Mouse (Mus musculus) intestine, embryonic 16.5 days (tissue): Measurements from ENCODE around the gene Crabp2. TPM values are rescaled to one million over a fixed set of nuclear protein-coding genes. Genes with fewer than 3 reads are reported as not detected.

Experiments used
- ATAC-seq: fragments of 200-750 bp; cut with Nextera tagmentation; 2 replicates; pipeline ENCODE4 v1.8.0; 2017; ENCODE audit warnings: moderate TSS enrichment, moderate library complexity
- H3K27ac ChIP-seq: fragments of 300-500 bp; sonication (generic); 2 replicates; pipeline ENCODE4 v1.5.1; 2014; ENCODE audit warnings: mild to moderate bottlenecking, low read length
- H3K27me3 ChIP-seq: fragments of 300-500 bp; sonication (generic); replicated peaks from 2 replicates; pipeline ENCODE4 v1.6.1; 2014; ENCODE audit warnings: low read length, control low read depth, mixed read lengths; ENCODE audit not compliant: control insufficient read depth, insufficient read depth
- H3K36me3 ChIP-seq: fragments of 300-500 bp; sonication (generic); 2 replicates; pipeline ENCODE4 v1.6.1; 2014; ENCODE audit warnings: low read length, control low read depth; ENCODE audit not compliant: control insufficient read depth, insufficient read depth
- H3K4me1 ChIP-seq: fragments of 300-500 bp; sonication (generic); 2 replicates; pipeline ENCODE4 v1.6.1; 2014; ENCODE audit warnings: low read length, control low read depth, mixed read lengths; ENCODE audit not compliant: control insufficient read depth, insufficient read depth
- H3K4me2 ChIP-seq: fragments of 300-500 bp; sonication (generic); 2 replicates; pipeline ENCODE4 v1.6.1; 2014; ENCODE audit warnings: low read depth, low read length, control low read depth
- H3K4me3 ChIP-seq: fragments of 300-500 bp; sonication (generic); 2 replicates; pipeline ENCODE4 v1.5.1; 2014; ENCODE audit warnings: mild to moderate bottlenecking, low read length
- H3K9ac ChIP-seq: fragments of 300-500 bp; sonication (generic); 2 replicates; pipeline ENCODE4 v1.6.1; 2014; ENCODE audit warnings: low read depth, low read length
- H3K9me3 ChIP-seq: fragments of 300-500 bp; sonication (generic); 2 replicates; pipeline ENCODE4 v1.6.1; 2016; ENCODE audit warnings: low read length, control low read depth; ENCODE audit not compliant: control insufficient read depth
- WGBS: fragments of 180-500 bp; shearing (Covaris S2); extraction: QIAGEN DNeasy Blood & Tissue Kit; methylation state at CpG from one replicate; pipeline ENCODE4 v1.1.7; 2014; 5-methylcytosine and 5-hydroxymethylcytosine counted together
- polyA plus RNA-seq: library from polyadenylated mRNA; unstranded; fragments of >200 nt; fragmentation: Nextera tagmentation; extraction: Ambion mirVana; gene quantifications from 2 replicates; pipeline ENCODE4 v1.2.1, GENCODE M21; 2015

Gene Crabp2
- polyA plus RNA-seq, 1 experiment from 2014 or later, result 3.8 TPM

- H3K27ac ChIP-seq, result peak overlapping the region; percentile 87
- no peaks in the 10 kb centered on the region for H3K36me3 ChIP-seq
- no peaks in the 10 kb centered on the region for H3K9me3 ChIP-seq
- H3K4me3 ChIP-seq, result peak overlapping the region; percentile 54
- no peak for ATAC-seq
- H3K4me1 ChIP-seq, result 0 out of 2 replicates have a peak, but pooled peaks cover 3% of the 10 kb centered on the region
- WGBS, result 9% methylated on average over 10 of the region's 10 CpGs
- peak overlapping the region; percentile 84 for H3K4me2 ChIP-seq
- peak overlapping the region; percentile 67 for H3K9ac ChIP-seq
- no peaks in the 10 kb centered on the region for H3K27me3 ChIP-seq
Measured at GRCm38 (mm10) chr3:87960191-87960585, 11.7 kb downstream of the Crabp2 start.

DNA sequence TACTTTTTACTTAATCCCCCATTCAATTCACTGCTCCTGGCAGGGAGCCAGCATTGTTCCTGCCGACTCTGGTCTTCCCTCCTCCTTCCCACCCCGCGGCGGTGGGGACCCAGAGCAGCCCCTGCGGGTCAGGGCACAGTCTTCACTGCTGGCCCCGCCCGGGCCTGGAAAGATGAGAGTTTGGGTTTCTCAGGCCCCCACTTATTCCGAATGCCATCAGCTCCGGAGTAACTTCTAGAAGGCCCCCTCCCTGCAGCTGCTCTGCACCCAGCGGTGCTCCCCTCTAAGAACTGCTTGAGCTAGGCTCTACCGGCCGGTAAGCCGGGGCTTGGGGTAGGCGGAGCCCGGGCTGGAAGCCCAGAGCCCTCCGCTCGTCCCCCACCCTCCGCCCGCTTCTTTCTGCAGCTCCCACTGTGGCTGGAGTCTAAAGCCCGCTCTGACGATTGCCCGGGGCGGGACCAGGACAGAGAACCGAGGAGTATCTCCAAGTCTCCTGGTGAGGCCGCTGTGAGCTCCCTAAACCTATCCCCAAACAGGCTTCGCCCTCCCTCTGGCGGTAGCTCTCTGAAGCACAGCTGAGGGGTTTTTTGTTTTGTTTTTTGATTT lies 12.2 kb downstream of the Crabp2 start:
- no peaks in the 10 kb centered on the region for H3K36me3 ChIP-seq
- H3K27ac ChIP-seq, result peak overlapping the region; percentile 87
- WGBS, result under 1% methylated on average over 27 of the region's 27 CpGs
- peak overlapping the region; percentile 54 for H3K4me3 ChIP-seq
- H3K27me3 ChIP-seq, result no peaks in the 10 kb centered on the region
- peak overlapping the region; percentile 84 for H3K4me2 ChIP-seq
- H3K9ac ChIP-seq, result peak overlapping the region; percentile 67
- H3K9me3 ChIP-seq, result no peaks in the 10 kb centered on the region
- ATAC-seq, result peak; percentile 97
- 0 out of 2 replicates have a peak, but pooled peaks cover 3% of the 10 kb centered on the region for H3K4me1 ChIP-seq

GRCm38 (mm10) chr3:87970184-87970938 lies 21.9 kb downstream of the Crabp2 start:
- H3K9me3 ChIP-seq, result no peaks in the 10 kb centered on the region
- 0 out of 2 replicates have a peak, but pooled peaks cover 4% of the 10 kb centered on the region for H3K27me3 ChIP-seq
- peak overlapping the region; percentile 64 for H3K4me3 ChIP-seq
- no peaks in the 10 kb centered on the region for H3K36me3 ChIP-seq
- peaks cover 42% of the 10 kb centered on the region for H3K4me1 ChIP-seq
- H3K27ac ChIP-seq, result peak overlapping the region; percentile 45; the same call in 1 of the 2 replicates
- H3K9ac ChIP-seq, result peak overlapping the region; percentile 82
- ATAC-seq, result peak; percentile 18; the same call in 1 of the 2 replicates
- H3K4me2 ChIP-seq, result peak overlapping the region; percentile 93
- WGBS, result 1% methylated on average over 21 of the region's 21 CpGs

DNA sequence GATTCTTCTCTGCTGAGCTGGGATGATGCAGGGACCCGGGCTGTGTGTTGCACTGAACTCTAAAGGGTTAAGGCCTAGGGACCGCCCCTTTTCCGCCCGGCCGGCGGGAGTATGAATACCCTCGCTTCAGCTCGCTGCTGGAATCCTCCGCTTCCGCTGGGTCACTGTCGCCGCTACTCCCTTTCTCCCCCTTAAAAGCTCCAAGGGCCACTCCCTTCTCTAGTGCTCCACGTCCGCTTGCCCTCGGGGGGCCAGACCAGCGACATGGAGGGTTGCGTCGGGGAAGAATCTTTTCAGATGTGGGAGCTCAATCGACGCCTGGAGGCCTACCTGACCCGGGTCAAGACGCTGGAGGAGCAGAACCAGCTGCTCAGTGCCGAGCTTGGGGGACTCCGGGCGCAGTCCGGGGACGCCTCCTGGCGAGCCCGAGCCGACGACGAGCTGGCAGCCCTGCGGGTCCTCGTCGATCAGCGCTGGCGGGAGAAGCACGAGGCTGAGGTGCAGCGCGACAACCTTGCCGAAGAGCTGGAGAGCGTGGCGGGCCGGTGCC lies 22.5 kb downstream of the Crabp2 start, which contains the start of gene Nes:
Gene Nes, plus strand, starts transcription at position 140 of the 550 bp plus-strand sequence.
- H3K36me3 ChIP-seq, result no peaks in the 10 kb centered on the region
- H3K4me1 ChIP-seq, result peaks cover 42% of the 10 kb centered on the region
- H3K9ac ChIP-seq, result peak within 1 kb of the TSS; percentile 82
- WGBS, result under 1% methylated on average over 44 of the region's 44 CpGs
- H3K4me2 ChIP-seq, result peak within 1 kb of the TSS; percentile 93
- peak; percentile 78 for ATAC-seq
- peak within 1 kb of the TSS; percentile 74 for H3K27ac ChIP-seq
- peak within 1 kb of the TSS; percentile 64 for H3K4me3 ChIP-seq
- H3K9me3 ChIP-seq, result no peaks in the 10 kb centered on the region
- 0 out of 2 replicates have a peak, but pooled peaks cover 4% of the 10 kb centered on the region for H3K27me3 ChIP-seq

- Histone ChIP-seq H3K27me3 (0 out of 2 replicates have a peak, but pooled peaks cover 4% of the 10 kb centered on the region), H3K4me1 (peaks cover 42% of the 10 kb centered on the region)
- WGBS, result 2% methylated on average over 58 of the region's 60 CpGs
Measured at GRCm38 (mm10) chr3:87971489-87972202, 23.2 kb downstream of the Crabp2 start.

DNA sequence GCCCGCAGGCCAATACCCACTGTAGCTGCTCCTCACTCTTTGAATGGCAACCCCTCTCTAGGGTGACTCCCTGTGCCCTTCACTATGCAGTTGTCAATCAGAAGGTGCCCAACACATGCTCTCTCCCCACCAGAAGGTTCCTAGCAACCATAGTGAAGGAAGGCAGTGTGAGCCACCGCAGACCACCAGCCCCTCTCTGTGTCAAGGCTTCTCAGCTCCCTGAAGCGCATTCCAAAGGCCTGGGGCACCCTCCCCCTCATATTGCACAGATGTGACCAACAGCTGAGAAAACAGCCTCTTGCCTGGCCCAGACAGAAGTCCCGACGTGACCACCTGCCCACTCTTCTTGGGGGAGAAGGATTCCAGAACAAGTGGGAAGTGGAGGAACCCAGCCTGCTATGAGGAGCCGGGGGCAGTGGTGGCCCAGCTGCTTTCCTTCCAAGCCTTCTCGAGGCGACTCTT lies 23.8 kb downstream of the Crabp2 start:
- Histone ChIP-seq H3K9ac (peak overlapping the region; percentile 82), H3K4me1 (peaks cover 42% of the 10 kb centered on the region), H3K4me3 (peak overlapping the region; percentile 64), H3K36me3 (no peaks in the 10 kb centered on the region), H3K27me3 (0 out of 2 replicates have a peak, but pooled peaks cover 4% of the 10 kb centered on the region), H3K27ac (0 out of 2 replicates have a peak overlapping the region, but pooled peaks have one; percentile 17), H3K9me3 (no peaks in the 10 kb centered on the region), H3K4me2 (peak overlapping the region; percentile 93)
- 20% methylated on average over 8 of the region's 8 CpGs for whole genome bisulfite sequencing
- ATAC-seq, result no peak

More at GRCm38 (mm10) chr3:87971489-87972202, 23.2 kb downstream of the Crabp2 start:
- H3K9ac ChIP-seq, result peak overlapping the region; percentile 82
- H3K4me2 ChIP-seq, result peak overlapping the region; percentile 93
- peak; percentile 12 for ATAC-seq
- peak overlapping the region; percentile 74 for H3K27ac ChIP-seq
- H3K4me3 ChIP-seq, result peak overlapping the region; percentile 64
- no peaks in the 10 kb centered on the region for H3K36me3 ChIP-seq
- H3K9me3 ChIP-seq, result no peaks in the 10 kb centered on the region

DNA sequence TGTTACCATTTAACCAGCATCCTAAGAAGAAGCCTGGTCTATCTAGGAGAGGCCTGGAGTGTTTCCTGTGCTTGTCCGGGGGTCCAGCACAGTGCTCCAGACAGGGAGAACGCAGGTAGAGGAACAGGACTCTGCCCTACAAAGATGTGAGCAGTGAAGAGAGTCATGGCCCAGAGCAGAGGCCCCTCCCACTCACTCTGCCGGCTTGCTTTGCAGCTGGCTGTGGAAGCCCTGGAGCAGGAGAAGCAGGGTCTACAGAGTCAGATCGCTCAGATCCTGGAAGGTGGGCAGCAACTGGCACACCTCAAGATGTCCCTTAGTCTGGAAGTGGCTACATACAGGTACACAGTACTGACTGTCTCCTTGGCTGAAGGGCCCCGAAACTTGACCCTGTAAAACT lies 24.3 kb downstream of the Crabp2 start:
- Histone ChIP-seq H3K36me3 (no peaks in the 10 kb centered on the region), H3K4me1 (peaks cover 42% of the 10 kb centered on the region), H3K9me3 (no peaks in the 10 kb centered on the region), H3K9ac (peak overlapping the region; percentile 82), H3K4me3 (peak overlapping the region; percentile 64), H3K4me2 (peak overlapping the region; percentile 93), H3K27me3 (0 out of 2 replicates have a peak, but pooled peaks cover 4% of the 10 kb centered on the region), H3K27ac (peak overlapping the region; percentile 33; the same call in 1 of the 2 replicates)
- 24% methylated on average over 5 of the region's 5 CpGs for WGBS
- ATAC-seq, result no peak

- H3K4me1 ChIP-seq, result peaks cover 42% of the 10 kb centered on the region
- H3K4me3 ChIP-seq, result peak overlapping the region; percentile 64
- no peaks in the 10 kb centered on the region for H3K36me3 ChIP-seq
- H3K9ac ChIP-seq, result peak overlapping the region; percentile 47; the same call in 1 of the 2 replicates
- WGBS, result 51% methylated on average over 14 of the region's 14 CpGs
- peak overlapping the region; percentile 14; the same call in 1 of the 2 replicates for H3K27ac ChIP-seq
- 0 out of 2 replicates have a peak, but pooled peaks cover 4% of the 10 kb centered on the region for H3K27me3 ChIP-seq
- no peaks in the 10 kb centered on the region for H3K9me3 ChIP-seq
- peak overlapping the region; percentile 93 for H3K4me2 ChIP-seq
- peak; percentile 0; the same call in 1 of the 2 replicates for ATAC-seq
Measured at GRCm38 (mm10) chr3:87973593-87974380, 25.3 kb downstream of the Crabp2 start.
